Mouse (Mus musculus): ENCODE data around the gene Nxph4.

The Nxph4 gene

DNA sequence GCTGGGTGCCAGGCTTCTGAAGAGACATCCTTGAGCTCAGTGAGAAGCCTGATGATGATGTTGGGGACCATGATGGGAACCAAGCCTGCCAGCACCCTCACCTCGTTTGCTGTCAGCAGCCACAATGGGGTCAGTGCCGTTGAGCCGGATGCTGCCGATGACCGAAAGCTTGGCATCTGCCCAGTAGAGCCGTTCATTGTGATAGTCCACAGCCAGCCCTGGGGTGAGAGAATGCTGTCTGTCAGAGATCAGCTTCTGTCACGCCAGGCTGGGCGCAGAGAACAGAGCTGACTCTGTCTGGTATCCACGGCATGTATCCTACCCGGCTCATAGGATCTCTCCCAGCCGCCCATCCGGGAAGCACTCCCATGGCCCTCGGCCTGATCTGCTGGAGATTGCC is 7.7 kb upstream of the Nxph4 start:
- DNase-seq, result no peak

DNA sequence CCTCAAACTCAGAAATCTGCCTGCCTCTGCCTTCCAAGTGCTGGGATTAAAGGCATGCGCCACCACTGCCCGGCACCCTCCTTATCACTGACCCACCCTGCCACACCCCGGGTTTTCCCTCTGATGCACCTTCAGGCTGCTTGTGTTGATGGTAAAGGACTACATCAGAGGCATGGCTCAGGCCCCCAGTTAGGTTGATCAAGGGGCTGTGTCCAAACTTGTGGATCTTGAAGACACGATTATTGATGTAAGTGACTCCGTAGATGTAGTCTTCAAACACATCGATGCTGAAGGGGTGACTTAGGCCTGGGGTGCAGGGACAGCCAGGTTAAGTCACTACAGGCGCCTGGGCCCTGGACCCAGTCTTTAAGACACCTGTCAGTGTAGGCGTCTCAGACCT is 7.2 kb upstream of the Nxph4 start:
- DNase-seq, result no peak

DNA sequence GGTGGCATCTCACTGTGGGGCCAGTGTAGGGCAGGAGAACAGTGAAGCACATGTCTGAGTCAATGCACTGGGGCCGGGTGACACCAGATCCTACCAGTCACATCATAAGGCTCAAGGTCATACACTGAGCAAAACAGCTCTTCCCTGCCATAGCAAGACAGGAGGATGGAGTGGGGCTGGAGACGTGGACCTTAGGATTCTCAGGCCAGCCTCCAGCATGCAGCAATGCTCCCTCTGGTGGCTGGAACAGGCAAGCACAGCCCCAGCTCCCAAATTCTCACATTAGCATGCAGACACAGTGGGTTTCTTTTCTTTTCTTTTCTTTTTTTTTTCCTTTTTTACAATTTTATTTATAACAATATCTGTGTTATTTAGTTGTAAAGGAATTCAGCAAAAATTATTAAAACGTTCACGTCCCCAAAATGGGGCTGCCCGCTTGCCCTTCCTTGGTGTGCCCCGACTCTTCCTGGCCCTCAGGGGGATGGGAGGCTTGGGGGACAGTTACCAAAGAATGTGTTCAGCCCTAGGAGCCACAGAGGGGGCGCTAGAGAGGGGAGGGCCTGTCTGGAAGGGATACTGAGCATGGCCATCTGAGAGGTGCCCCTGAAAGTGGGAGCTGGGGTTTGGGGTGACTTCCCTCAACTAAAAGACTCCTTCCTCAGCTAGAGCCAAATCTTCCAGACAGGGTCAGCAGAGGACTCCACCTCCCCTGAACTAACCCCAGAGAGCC is 3.7 kb upstream of the Nxph4 start:
- peak; percentile 83 for DNase-seq

DNA sequence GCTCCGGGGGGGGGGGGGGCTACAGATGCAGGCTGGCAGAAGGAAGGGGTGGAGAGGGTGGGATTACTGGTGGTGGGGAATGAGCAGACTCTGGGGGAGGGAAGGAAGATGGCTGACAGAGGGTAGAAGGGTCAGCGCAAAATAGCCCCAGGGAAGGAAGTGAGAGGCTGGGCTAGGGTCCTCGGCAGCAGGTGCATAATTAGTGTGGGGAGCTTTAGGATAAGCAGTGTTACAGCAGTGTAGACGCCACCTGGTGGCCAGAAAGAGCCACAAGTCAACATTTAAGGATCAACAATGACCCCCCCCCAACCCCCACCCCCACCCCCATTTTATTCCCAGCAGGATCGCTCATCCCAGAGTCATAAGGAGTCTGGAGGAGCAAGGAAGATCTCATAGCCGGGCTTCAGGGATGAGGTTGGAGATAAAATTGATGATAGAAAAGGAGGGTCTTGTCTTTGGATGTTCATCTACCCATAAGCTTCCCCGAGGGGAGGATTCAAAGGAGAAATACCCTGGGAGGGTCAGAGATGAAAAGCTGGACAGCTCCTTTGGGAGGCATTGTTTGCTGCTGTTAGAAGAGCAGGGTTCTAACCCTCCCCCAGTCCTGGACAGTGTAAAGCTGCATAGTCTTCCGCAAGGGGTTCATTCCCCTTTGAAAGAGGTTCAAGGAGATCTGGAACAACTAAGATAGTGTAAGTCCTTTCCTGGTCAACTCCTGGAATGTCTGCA is 2.4 kb upstream of the Nxph4 start:
- DNase-seq, result peak; percentile 60

DNA sequence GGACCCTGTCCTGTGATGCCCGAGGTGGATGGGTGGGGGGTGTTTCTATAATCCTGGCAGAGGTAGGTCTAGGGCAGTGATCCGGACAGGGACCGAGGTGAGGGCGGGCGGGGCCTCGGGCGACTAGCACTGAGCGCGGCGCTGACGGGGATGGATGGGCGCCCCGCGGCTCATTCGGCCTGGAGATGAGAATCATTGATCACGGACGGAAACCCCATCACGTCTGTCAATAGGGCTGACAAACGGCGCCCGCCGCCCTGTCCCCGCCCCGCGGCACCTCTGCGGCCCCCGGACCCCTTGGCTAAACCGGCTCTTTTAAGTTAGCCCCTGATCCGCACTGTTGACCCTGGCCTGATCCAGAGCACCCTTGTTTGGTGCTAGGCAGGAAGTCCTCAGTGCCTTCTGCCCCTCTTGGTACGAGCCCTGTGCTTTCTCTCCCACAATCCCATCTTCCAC is 598 bp upstream of the Nxph4 start:
- no peak for DNase-seq

DNA sequence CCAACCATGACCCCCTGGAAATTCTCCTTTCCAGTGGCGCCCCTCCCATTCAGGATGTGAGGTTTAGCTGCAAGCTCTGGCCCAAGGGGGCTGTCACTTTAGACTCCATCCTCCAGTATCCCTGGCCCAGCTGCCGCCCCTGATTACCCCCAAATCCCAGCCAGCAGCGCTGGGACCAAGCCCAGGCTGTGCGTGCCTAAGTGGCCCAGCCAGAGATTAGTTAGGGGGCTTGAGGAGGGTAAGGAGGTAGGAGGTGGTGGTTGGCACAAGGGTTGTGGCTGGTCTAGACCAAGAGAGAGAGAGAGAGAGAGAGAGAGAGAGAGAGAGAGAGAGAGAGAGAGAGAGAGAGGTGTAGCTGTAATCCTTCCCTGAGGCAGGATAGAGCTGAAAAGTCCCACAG is 2.8 kb downstream of the Nxph4 start:
- DNase-seq, result no peak

DNA sequence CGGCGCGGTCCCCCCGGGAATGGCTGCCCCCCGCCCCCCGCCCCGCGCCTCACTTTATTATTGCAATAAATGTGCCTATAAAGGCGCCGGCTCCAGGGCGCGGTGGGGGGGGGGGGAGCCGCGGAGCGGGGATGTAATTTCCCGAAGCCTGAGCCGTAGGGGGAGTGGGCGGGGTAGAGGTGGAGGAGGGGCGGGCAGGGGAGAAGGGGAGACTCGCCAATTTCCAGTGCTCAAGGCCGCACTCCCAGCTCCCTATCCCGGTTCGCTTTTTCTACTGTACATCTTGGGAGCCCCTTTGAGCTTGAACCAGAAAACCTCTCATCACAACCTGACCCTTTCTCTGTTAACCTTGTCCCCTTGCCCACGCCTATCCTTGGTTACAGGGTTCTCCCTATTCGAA is 3.4 kb downstream of the Nxph4 start:
- DNase-seq, result no peak

DNA sequence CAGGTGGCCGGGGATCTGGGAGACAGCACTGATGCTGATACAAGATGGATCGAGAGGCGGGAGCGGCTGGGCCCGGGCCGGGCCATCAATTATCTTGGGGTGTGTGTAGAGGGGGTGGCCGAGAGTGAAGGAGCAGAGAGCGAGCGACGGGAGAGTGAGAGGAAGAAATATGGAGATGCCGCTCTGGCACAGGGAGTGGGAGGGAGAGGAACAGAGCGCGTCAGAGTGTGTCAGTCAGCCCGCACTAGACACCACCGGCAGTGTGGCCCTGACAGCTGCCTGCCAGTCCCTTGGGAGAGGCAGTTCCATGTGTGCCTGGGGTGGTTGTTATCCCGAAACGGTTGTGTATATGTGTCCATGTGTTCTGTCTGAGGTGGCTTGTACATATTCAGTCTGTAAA is 6.9 kb downstream of the Nxph4 start:
- DNase-seq, result no peak

DNA sequence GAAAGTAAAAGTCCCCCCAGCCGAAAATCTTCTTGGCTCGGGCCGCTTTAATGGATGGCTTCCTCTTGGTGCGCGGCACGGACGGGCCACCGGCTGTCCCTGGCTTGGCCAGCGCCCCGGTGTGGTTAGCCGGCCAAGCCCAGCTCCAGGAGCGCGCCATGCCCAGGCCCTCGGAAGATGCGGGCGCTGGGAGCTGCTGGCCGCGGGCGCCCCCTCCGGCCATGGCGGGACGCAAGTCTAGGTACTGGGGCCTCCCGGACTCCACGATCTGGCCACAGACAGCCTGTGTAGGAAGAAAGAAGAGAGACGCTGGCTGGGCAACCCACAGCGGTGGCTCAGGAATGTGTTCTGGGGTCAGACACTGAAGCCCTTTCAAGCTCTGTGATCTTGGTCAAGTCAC is 7.7 kb downstream of the Nxph4 start:
- no peak for DNase-seq

DNA sequence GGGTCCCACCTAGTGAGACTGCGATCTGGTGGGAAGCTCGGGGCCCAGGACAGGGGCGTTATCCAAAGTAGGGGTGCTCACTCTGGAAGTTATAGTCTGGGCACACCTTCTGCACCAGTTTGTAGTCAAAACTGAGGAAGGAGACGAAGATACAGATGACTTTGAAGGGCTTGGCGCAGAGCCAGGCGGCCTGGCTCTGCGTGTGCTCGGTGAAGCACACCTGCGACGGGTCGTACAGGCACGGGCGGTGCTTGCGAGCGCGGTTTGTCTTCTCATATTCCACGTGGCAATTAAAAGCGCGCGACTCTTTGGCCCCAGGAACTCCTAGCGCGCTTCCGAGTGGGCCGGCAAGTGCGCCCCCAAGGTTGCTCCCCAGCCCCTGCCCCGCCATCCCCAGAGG is 8.3 kb downstream of the Nxph4 start:
- DNase-seq, result no peak

DNA sequence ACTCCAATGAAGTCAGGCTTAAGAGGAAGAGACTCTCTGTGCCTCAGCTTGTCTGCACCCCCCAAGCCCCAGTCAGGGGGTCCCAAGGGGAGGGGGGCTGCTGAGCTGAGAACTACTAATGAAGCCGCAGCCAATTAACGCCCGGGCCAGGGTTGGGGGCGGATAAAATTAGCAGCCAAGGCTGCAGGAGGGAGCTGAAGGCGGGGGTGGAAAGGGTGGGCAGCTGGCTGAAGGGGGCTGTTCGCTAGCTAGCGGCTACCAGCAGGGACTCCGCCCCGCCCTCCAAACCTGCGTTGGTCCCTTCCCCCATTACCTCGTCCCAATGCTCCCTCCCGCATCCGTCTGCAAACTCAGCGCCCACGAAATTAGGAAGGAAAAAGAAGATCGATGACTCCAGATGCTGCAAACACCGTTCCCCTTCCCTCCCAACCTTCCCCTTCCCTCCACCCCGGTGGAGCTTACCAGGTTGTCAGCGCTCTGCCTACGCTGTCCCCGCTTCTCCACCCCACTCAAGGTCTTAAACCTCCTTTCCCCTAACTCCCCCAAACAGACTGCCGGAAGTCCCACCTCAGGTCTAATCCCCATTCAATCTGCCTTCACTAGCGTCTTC is 9.6 kb downstream of the Nxph4 start:
- DNase-seq, result no peak

DNA sequence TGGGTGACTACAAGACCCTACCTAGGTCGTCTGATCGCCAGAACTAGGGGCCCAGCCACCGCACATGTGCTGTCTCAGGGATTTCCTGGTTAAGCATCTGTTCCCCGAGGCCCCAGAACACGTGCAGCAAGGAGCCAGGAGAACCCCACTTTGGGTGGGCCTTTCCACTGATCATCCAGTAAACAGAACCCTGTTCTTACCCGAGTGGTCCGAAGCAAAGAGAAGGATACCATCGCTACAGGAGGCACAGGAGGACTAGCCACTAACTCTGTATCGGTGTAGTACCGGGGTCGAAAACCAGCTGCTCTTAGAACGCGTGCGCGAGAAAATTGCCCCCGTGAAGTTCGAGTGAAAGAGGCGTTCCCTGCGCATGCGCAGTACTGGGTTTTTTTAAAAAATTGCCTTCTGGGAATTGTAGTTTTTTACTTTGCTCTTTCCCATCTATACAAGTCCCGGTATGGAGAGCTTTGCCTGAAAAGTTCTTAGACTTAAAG is 12.2 kb downstream of the Nxph4 start, which contains the start of gene Shmt2:
Gene Shmt2, minus strand, starts transcription at position 357 of the 494 bp plus-strand sequence.
- DNase-seq, result peak; percentile 89

DNA sequence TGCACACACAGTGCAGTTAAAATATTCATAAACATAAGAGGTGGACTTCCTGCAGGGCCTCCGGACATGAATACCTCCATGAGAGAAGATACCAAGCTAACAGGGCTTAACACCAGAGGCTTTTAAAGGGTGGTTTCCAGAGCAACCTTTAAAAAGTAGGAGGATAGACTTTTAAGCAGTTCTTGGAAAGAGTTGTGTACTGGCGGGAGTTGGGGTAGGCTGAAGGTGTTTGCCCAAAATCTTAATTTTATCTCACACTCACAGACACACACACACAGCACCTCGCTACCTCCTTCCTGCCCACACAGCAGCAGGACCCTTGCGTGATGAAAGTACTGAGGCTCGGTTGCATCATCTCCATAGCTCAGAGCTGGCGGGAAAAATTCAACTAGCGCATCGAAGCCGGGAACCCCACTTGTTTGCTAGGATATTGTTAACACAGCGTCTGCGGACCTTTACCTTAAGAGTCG is 12.7 kb downstream of the Nxph4 start:
- no peak for DNase-seq

DNA sequence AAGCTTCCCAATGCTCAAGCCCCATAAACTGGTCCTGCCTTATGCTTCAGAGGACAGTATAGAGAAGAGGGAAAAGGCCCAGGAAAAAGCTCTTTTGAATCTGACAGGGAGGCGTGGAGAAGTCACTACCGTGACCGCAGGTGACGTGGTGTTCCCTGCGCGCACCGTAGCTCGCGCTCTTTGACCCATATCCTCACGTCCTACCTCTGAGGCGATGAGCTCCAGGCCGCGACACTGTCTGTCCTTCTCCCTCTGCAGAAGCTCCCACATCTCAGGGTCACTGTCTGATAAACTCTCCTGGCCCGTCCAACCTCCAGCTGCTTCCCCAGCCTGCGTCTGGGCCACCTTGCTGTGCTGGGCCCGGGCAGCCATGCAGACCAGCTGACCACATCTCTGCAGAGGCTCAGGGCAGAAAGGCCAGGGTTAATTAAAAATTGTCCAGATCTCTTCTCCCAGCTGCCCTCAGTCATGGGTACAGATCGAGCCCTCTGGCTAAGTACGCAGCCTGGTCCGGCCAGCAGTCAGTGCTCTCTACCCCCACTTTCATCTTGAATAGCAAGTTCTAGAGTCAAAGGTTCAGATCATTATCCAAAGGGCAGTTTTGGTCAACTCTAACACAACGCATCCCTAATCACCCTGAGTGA is 13.5 kb downstream of the Nxph4 start:
- DNase-seq, result no peak

DNA sequence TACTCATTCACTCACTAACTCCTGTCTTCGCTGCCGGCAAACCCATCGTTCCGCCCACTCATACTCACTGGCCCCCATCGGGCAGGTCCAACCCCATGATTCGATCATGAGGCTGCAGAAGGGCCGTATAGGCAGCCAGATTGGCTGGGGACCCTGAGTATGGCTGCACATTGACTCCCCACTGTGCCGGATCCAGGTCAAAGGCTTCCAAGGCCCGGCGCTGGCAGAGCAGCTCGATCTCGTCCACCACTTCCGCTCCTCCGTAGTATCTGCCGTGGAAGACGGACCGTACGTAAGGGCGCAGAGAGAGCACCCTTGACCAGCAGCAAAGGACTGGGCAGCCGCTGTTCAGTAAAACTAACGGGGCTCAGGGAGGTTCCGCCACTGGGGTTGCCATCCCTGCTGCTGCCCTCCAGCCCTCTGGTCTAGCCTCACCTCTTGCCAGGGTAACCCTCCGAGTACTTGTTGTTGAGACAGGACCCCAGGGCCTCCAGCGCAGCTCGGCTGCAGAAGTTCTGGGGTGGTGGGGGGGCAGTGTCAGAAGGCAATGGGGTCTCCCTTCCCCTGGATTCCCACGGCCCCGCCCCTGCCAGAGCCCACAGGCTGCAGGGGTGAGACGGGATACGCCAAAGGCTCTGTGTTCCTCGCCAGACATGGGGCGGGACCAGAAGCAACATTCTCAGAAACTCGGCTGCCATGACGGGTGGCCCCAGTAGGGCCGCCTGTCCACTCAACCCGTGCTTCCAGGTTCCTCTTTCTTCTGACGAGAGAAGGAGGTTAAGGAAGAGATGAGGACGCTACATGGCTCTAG is 14.3 kb downstream of the Nxph4 start:
- no peak for DNase-seq

DNA sequence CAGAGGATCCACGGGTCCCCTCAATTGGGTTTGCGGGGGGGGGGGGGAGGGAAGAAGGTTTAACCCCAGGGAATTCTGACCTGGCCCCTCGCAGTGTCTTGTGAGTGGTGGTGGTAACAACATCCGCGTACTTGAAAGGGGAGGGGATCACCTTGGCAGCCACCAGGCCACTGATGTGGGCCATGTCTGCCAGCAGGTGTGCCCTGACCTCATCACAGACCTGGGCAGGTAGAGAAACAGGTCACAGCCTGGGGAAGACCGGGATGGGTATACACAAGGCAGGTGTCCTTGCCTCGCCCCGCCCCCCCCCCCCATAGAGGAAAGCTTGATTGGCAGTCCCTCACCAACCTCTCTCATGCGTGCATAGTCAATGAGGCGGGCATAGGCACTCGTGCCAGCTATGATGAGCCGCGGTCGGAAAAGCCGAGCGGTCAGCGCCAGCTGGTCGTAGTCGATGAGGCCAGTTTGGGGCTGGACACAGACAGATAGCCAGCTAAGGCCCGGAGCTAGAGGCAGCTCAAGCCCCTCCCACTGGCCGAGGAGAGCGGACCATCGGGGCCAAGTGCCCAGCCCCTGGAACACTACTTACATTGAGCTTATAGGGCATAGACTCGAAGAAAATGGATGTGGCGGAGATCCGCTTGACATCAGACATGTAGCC is 15.2 kb downstream of the Nxph4 start:
- no peak for DNase-seq

DNA sequence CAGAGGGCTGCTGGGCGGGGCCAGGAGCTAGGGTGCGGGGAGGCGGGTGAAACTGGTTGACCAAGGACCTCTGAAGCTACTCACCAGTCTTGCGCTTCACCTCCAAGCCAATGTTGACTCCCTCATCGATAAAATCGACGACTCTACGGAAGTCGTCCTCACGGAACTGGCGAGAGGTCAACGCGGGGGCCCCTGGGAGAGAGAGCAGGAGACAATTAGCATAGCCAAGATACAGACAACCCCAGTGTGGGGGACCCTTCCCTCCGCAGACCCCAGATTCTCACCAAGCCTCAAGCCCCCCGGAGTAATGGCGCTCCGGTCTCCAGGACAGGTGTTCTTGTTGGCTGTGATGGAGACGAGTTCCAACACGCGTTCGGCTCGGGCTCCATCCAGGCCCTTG is 16.4 kb downstream of the Nxph4 start:
- DNase-seq, result no peak

DNA sequence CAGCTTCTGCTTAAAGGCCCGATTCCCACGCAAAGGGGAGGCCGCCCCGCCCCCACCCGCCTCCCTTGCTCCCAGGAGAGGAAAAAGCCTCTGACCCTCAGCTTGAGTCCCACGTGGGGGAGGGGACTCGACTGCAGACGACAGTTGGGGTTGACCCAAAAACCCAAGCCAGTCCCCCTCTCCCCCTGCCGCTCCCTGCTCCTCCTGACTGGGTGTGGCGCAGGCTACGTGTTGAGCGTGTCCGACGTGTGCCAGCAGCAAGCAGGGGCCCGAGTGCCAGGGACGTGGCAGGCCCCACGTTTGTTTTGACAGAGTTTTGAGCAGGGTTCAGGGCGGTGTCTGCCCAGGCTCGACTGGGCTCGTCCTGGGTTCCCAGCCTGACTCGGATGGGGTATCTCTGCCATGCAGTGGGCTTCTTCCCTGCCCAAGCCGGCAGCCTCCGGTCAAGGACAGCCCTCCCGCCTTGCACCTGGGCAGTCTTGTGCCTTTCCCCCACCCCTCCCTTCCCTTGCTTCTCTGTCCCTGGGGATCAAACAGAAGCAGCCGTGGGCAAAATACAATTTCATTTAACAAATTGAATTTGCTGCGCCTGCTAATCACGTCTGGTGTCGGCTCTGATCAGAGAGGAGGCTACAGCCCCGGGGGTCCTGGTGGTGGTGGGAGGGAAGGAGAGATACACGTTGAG is 17.6 kb downstream of the Nxph4 start:
- no peak for DNase-seq

DNA sequence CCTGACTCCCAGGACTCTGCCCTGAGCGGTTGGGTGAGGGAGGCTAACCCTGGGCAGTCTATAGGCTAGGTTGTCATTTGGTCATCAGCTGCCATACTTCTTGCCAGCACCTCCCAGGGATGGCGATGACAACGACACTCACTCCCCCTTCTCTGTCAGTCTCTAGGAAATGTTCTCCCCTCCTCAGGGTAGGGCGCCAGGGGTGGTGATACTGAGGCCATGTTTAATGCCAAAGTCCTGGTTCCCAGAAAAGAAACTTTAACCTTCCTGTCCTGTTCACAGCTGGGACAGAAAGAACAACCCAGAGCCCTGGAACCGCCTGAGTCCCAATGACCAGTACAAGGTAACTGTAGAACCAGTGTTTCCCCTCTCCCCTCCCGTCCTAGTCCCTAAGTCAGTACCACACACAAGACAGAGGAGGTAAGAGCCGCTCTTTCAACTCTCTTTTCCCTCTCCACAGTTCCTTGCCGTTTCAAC is 18.3 kb downstream of the Nxph4 start:
- DNase-seq, result no peak

DNA sequence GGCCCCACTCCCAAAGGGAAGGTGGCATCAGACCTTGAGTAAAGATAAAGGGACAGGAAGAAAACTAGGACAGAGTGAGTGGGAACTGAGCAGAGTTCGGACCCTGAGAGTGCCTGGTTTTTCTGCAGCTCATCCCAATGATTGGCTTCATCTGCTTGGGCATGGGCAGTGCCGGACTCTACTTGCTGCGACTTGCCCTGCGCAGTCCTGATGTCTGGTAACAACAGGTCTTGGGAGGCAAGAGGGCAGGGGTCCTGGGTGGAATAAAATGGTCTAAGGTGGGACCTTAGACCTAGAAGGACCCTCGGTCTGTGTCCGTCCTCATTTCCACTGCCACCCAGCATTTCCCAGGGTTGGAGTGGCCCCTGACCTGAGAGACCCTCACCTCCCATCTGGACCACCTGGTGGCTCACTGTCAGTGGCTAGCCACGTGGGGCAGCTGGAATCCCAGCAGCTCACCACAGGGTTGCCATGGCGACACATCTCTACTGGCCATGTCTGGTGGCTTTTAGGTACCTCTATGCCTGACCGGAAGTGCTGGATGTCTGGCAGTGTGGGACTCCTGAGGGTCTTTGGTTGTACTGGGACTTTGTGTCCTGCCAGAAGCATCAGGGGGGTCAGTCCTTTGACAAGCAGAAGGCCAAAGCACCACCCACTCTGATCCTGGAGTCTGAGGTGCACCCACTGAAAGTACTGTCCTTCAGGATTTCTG is 18.9 kb downstream of the Nxph4 start:
- no peak for DNase-seq

Data from right cerebral cortex, postnatal 14 days (tissue).